In the genomic region with DNA sequence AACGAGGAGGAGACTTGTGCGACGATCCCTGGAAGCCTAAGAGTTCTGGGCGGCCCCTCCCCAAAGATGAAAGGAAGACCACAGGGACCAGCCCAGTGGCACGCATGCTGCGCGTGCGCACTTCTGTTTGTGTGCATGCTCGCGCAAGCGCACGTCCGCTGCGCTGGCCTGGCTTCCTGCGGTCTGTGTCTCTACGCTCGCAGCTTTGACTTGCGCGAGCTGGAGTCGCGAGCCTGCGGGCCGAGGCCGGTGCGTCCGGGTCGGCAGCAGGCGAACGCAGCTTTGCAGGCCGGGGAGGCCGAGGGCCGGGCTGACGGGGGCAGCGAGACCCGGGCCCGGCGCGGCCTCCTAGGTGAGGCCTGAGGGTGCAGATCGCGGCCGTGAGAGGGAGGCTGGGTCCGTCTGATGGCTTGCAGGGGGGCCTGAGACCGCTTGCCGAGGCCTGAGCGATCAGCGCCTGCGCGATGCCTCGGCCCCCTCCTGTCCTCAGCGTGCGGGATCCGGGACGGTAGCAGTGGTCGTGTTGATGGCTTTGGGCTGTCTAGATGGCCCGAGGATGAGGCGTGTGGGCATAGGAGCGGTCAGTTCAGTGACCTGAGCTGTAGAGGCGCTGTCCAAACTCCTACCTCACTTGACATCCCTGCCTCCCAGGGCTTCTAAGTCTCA, we compare ENCODE assay signal across 8 mouse cellular contexts. TPM values are rescaled to one million over a fixed set of nuclear protein-coding genes. Genes with fewer than 3 reads are reported as not detected.
DNase-seq lines count a peak whose midpoint lies in the region; ATAC-seq and TF ChIP-seq lines count a peak whose summit lies in the region.

A gene (plus strand): TSS at position 136 of the 666 bp plus-strand sequence.

- H3K4me2 ChIP-seq in forebrain, postnatal 0 days (ENCODE audit: low read depth): peak within 1 kb of the TSS; percentile 77
- peak within 1 kb of the TSS; percentile 73 for H3K4me2 ChIP-seq in lung, embryonic 15.5 days

- no peak for TF ChIP-seq EP300 in MEL (IDR thresholded peaks at IDR 0.05; ENCODE audit: low read depth in 1 of 2, low read length in 2 of 2)

- H3K9ac ChIP-seq in MEL (ENCODE audit: control insufficient read depth, low read depth, low read length, poor library complexity, severe bottlenecking): peak within 1 kb of the TSS; percentile 86
- H3K9ac ChIP-seq in forebrain, postnatal 0 days: peak within 1 kb of the TSS; percentile 98
- peak within 1 kb of the TSS; percentile 73 for H3K9ac ChIP-seq in lung, embryonic 15.5 days

- peak; percentile 97 for DNase-seq in MEL (ENCODE audit: low read depth, low spot score)
- peak; percentile 96 to 98 for DNase-seq in cerebellum, adult 2 months
- DNase-seq in forebrain, postnatal 0 days: peak; percentile 98
- DNase-seq in heart, postnatal 4 days: peak; percentile 93
- peak; percentile 94 to 96 for DNase-seq in layer of hippocampus, adult 8-10 months (ENCODE audit: low spot score in 2 of 2)
- peak; percentile 94 for DNase-seq in ovary, adult 18-20 months (ENCODE audit: low spot score)
- DNase-seq in thymus, postnatal 0 days (ENCODE audit: low spot score): peak; percentile 98

- peaks cover 2 to 10% of the 10 kb centered on the region in 2 experiments; a peak in 3 of 4 replicates for H3K36me3 ChIP-seq in MEL (ENCODE audit: control insufficient read depth in 1 of 2, insufficient read depth in 2 of 2, low read length in 2 of 2)
- H3K36me3 ChIP-seq in forebrain, postnatal 0 days (ENCODE audit: insufficient read depth): peaks cover 25% of the 10 kb centered on the region
- H3K36me3 ChIP-seq in lung, embryonic 15.5 days: peaks cover 28% of the 10 kb centered on the region

- TF ChIP-seq CTCF in MEL (IDR thresholded peaks at IDR 0.05 in 2 of 3, conservative IDR thresholded peaks at IDR 0.05 in 1 of 3; ENCODE audit: control insufficient read depth in 1 of 3, insufficient read depth in 1 of 3, low read depth in 2 of 3, low read length in 3 of 3, poor library complexity in 1 of 3, severe bottlenecking in 1 of 3): no peak
- peak; percentile 54; the same call in 1 of the 2 replicates for TF ChIP-seq CTCF in cerebellum, adult 2 months (IDR thresholded peaks at IDR 0.05; ENCODE audit: borderline replicate concordance, insufficient read depth, low read depth, low read length)
- TF ChIP-seq CTCF in forebrain, postnatal 0 days (IDR thresholded peaks at IDR 0.05; ENCODE audit: low read depth): peak; percentile 38

- no peaks in the 10 kb centered on the region for H3K9me3 ChIP-seq in MEL (replicated peaks; ENCODE audit: insufficient read depth, low read length)
- no peaks in the 10 kb centered on the region for H3K9me3 ChIP-seq in forebrain, postnatal 0 days (ENCODE audit: low read length)
- H3K9me3 ChIP-seq in lung, embryonic 15.5 days: no peaks in the 10 kb centered on the region

- no peak for TF ChIP-seq RAD21 in MEL (IDR thresholded peaks at IDR 0.05; ENCODE audit: low read depth, low read length)

- H3K4me1 ChIP-seq in MEL (ENCODE audit: control insufficient read depth in 1 of 2, insufficient read depth in 2 of 2, low read length in 2 of 2): peaks cover 0 to 17% of the 10 kb centered on the region in 2 experiments; a peak in 2 of 4 replicates
- peaks cover 12% of the 10 kb centered on the region for H3K4me1 ChIP-seq in cerebellum, adult 2 months (ENCODE audit: control insufficient read depth, insufficient read depth, low read length)
- H3K4me1 ChIP-seq in forebrain, postnatal 0 days (ENCODE audit: insufficient read depth): peaks cover 6% of the 10 kb centered on the region; the same call in 1 of the 2 replicates
- H3K4me1 ChIP-seq in lung, embryonic 15.5 days: peaks cover 11% of the 10 kb centered on the region

- ATAC-seq in forebrain, postnatal 0 days: peak; percentile 99
- peak; percentile 98 for ATAC-seq in lung, embryonic 15.5 days (ENCODE audit: borderline replicate concordance, extremely low read depth, low FRiP score, low TSS enrichment)

- TF ChIP-seq POLR2A in MEL (IDR thresholded peaks at IDR 0.05; ENCODE audit: control insufficient read depth in 1 of 2, insufficient read depth in 1 of 2, low read depth in 1 of 2, low read length in 2 of 2, poor library complexity in 1 of 2): peak; percentile 78 to 89
- peak; percentile 82 for TF ChIP-seq POLR2A in cerebellum, adult 2 months (IDR thresholded peaks at IDR 0.05; ENCODE audit: borderline replicate concordance, insufficient read depth, low read length)

- WGBS in cerebellum, adult 2 months: under 1% methylated on average over 58 of the region's 58 CpGs
- under 1% methylated on average over 58 of the region's 58 CpGs for WGBS in forebrain, postnatal 0 days
- under 1% methylated on average over 58 of the region's 58 CpGs for WGBS in lung, embryonic 15.5 days

- H3K79me2 ChIP-seq in MEL (ENCODE audit: control insufficient read depth, insufficient read depth, low read length, poor library complexity): peaks cover 8% of the 10 kb centered on the region

- H3K27ac ChIP-seq in MEL (ENCODE audit: control insufficient read depth, low read depth, low read length): peak within 1 kb of the TSS; percentile 71
- H3K27ac ChIP-seq in cerebellum, adult 2 months (ENCODE audit: insufficient read depth, low read length): peak within 1 kb of the TSS; percentile 66
- peak within 1 kb of the TSS; percentile 97 for H3K27ac ChIP-seq in forebrain, postnatal 0 days (ENCODE audit: low read depth, low read length)
- H3K27ac ChIP-seq in lung, embryonic 15.5 days: peak within 1 kb of the TSS; percentile 96

- peak within 1 kb of the TSS; percentile 63 to 86 for H3K4me3 ChIP-seq in MEL (ENCODE audit: control insufficient read depth in 1 of 2, insufficient read depth in 1 of 2, low read depth in 2 of 2, low read length in 2 of 2)
- peak within 1 kb of the TSS; percentile 60 for H3K4me3 ChIP-seq in cerebellum, adult 2 months (replicated peaks; ENCODE audit: insufficient read depth, low read depth, low read length)
- H3K4me3 ChIP-seq in forebrain, postnatal 0 days (ENCODE audit: low read depth, low read length): peak within 1 kb of the TSS; percentile 94
- peak within 1 kb of the TSS; percentile 63 for H3K4me3 ChIP-seq in lung, embryonic 15.5 days

- no peaks in the 10 kb centered on the region for H3K27me3 ChIP-seq in MEL (ENCODE audit: control insufficient read depth in 1 of 2, insufficient read depth in 2 of 2, low read length in 2 of 2)
- no peaks in the 10 kb centered on the region for H3K27me3 ChIP-seq in cerebellum, adult 2 months (ENCODE audit: control insufficient read depth, insufficient read depth, low read length)
- no peaks in the 10 kb centered on the region for H3K27me3 ChIP-seq in forebrain, postnatal 0 days (ENCODE audit: insufficient read depth, low read length)
- H3K27me3 ChIP-seq in lung, embryonic 15.5 days: no peaks in the 10 kb centered on the region

TF ChIP-seq in MEL, 35 proteins besides CTCF, POLR2A, EP300 and RAD21 (continues in another document):
- TF ChIP-seq SIN3A (IDR thresholded peaks at IDR 0.05; ENCODE audit: low read length) (peak; percentile 67), UBTF (IDR thresholded peaks at IDR 0.05; ENCODE audit: borderline replicate concordance, insufficient read depth, low read depth, low read length) (0 out of 2 replicates have a peak, but pooled peaks have one; percentile 67), TCF12 (IDR thresholded peaks at IDR 0.05; ENCODE audit: low read depth, low read length) (peak; percentile 39; the same call in 1 of the 2 replicates), ZNF384 (IDR thresholded peaks at IDR 0.05; ENCODE audit: low read depth, low read length) (no peak), MAX (IDR thresholded peaks at IDR 0.05; ENCODE audit: low read length) (peak; percentile 61), TBP (IDR thresholded peaks at IDR 0.05; ENCODE audit: low read depth, low read length) (peak; percentile 51; the same call in 1 of the 2 replicates), MYC (IDR thresholded peaks at IDR 0.05; ENCODE audit: low read depth, low read length) (0 out of 2 replicates have a peak, but pooled peaks have one; percentile 43), GATA1 (IDR thresholded peaks at IDR 0.05; ENCODE audit: low read depth, low read length) (no peak), ETS1 (IDR thresholded peaks at IDR 0.05; ENCODE audit: low read depth, low read length) (no peak), MYB (IDR thresholded peaks at IDR 0.05; ENCODE audit: low read depth, low read length) (no peak), CHD2 (IDR thresholded peaks at IDR 0.05; ENCODE audit: low read length) (no peak), USF2 (IDR thresholded peaks at IDR 0.05; ENCODE audit: borderline replicate concordance in 1 of 2, insufficient read depth in 1 of 2, low read depth in 1 of 2, low read length in 2 of 2) (no peak), JUND (IDR thresholded peaks at IDR 0.05; ENCODE audit: low read depth, low read length) (no peak), BHLHE40 (IDR thresholded peaks at IDR 0.05; ENCODE audit: borderline replicate concordance, low read depth, low read length) (no peak), MAZ (IDR thresholded peaks at IDR 0.05; ENCODE audit: low read depth, low read length) (no peak), ZC3H11A (IDR thresholded peaks at IDR 0.05; ENCODE audit: low read depth, low read length) (no peak), SMC3 (IDR thresholded peaks at IDR 0.05; ENCODE audit: low read depth, low read length) (no peak), GABPA (IDR thresholded peaks at IDR 0.05; ENCODE audit: low read depth, low read length) (no peak), RCOR1 (IDR thresholded peaks at IDR 0.05; ENCODE audit: low read depth, low read length) (no peak), NRF1 (IDR thresholded peaks at IDR 0.05; ENCODE audit: insufficient read depth, low read depth, low read length, poor library complexity, severe bottlenecking) (peak; percentile 96), POLR2AphosphoS5 (IDR thresholded peaks at IDR 0.05; ENCODE audit: borderline replicate concordance, low read depth, low read length) (no peak), ZKSCAN1 (IDR thresholded peaks at IDR 0.05; ENCODE audit: low read depth, low read length) (no peak), MAFK (IDR thresholded peaks at IDR 0.05; ENCODE audit: borderline replicate concordance, low read depth, low read length) (no peak)

RNA-seq across cellular contexts. Expression of the gene that starts here (rescaled TPM):
- 15.5 and 17.3 TPM in 2 replicates for total RNA-seq in MEL (2012; rRNA removed)
- 10 to 100 TPM; 15.2 to 56.3 TPM for polyA plus RNA-seq in MEL (2012; ENCODE audit: insufficient read depth in 1 of 2, insufficient read length in 2 of 2, low read depth in 1 of 2, low replicate concordance in 2 of 2, missing spikeins in 1 of 2)
- polyA plus RNA-seq in cerebellum, adult 2 months (2012; rRNA removed): 27.0 and 28.5 TPM in 2 replicates
- 35.2 and 37.1 TPM in 2 replicates for total RNA-seq in forebrain, postnatal 0 days (2014; rRNA removed)
- polyA plus RNA-seq in forebrain, postnatal 0 days (2015; fragmentation: Nextera tagmentation; extraction: Ambion mirVana): 11.9 and 14.0 TPM in 2 replicates
- 10 to 100 TPM; 10.4 to 10.8 TPM for total RNA-seq in heart, postnatal 4 days (2021)
- 10 to 100 TPM; 27.6 to 38.7 (median 35.6) TPM for total RNA-seq in layer of hippocampus, adult 8-10 months (2022)
- 13.6 and 15.0 TPM in 2 replicates for polyA plus RNA-seq in lung, embryonic 15.5 days (2015; fragmentation: Nextera tagmentation; extraction: Ambion mirVana)
- polyA plus RNA-seq in thymus, postnatal 0 days (2015; fragmentation: Nextera tagmentation; extraction: Ambion mirVana): 7.9 and 8.1 TPM in 2 replicates

Comparison
In these comparisons a context has a peak if more than half of its experiments do, and no peak if none do; other contexts are left out.
1. Peak in every context shown above with its lines: DNase-seq, ATAC-seq, H3K4me3 ChIP-seq and H3K27ac ChIP-seq.
2. CTCF ChIP-seq: peak in cerebellum, adult 2 months (single experiment) and forebrain, postnatal 0 days (single experiment); none in MEL (0 of 3).